Mouse (Mus musculus): ENCODE measurements around the gene Nfya. TPM values are rescaled to one million over a fixed set of nuclear protein-coding genes. Genes with fewer than 3 reads are reported as not detected.

Gene Nfya
- total and polyA plus RNA-seq, 2 experiments from 2014 or later: 5.0 to 29.0 TPM

DNA sequence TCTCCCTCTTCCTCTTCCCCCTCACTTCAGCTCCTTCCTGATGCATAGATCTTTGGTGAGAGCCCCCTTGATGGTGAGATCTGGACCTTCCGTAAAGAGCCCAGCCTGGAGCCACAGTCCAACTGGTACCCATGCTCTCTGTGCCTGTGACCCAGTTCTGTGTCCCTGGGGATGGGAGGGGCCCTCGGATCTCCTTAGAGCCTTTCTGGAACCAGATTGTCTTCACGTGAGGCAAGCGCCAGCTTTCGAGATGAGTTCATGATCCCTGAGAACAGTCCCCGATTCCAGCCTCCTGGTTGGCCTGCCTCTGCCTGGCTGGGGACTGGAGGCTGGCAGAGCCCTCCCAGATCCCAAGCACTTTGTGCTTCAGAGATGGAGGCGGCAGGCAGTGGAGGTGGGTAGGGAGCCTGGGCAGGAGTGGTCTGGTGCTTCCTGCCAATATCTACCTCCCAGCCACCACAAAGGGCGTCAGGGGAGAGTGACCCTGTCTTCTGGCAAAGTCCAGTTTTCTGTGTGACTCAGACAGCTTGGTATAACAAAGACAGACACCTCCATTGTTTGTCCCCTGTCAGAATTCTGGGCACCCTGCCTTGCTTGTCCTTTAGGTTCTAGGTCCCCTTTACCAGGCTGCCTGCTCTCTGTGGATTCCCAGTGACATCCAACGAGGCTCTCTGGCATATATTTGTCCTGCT is 42.2 kb upstream of the Nfya start:
- DNase-seq (ENCODE audit: low spot score): no peak
- 50% methylated on average over 9 of the region's 9 CpGs for WGBS
- no peak for TF ChIP-seq CTCF (IDR thresholded peaks at IDR 0.05; ENCODE audit: low read depth)

GRCm38 (mm10) chr17:48451353-48451675 is 41.6 kb upstream of the Nfya start, which contains the start of gene Tspo2:
Gene Tspo2, minus strand, starts transcription at chr17:48451522.
- no peaks in the 10 kb centered on the region for H3K4me1 ChIP-seq (ENCODE audit: insufficient read depth, low read length)
- H3K27me3 ChIP-seq (ENCODE audit: insufficient read depth, low read length): no peaks in the 10 kb centered on the region
- H3K9me3 ChIP-seq (ENCODE audit: low read length): no peaks in the 10 kb centered on the region
- WGBS: 68% methylated on average over 7 of the region's 7 CpGs
- H3K9ac ChIP-seq (replicated peaks; ENCODE audit: low read length): no peak within 1 kb of the TSS
- ATAC-seq (no peak), DNase-seq (ENCODE audit: low spot score) (no peak)
- H3K27ac ChIP-seq: no peak within 1 kb of the TSS
- no peak within 1 kb of the TSS for H3K4me2 ChIP-seq (ENCODE audit: low read depth, low read length)
- TF ChIP-seq CTCF (IDR thresholded peaks at IDR 0.05; ENCODE audit: low read depth): no peak
- no peak within 1 kb of the TSS for H3K4me3 ChIP-seq (ENCODE audit: low read length)
- H3K36me3 ChIP-seq (ENCODE audit: insufficient read depth, low read length): no peaks in the 10 kb centered on the region

More for the DNA sequence above, 42.2 kb upstream of the Nfya start:
- Histone ChIP-seq H3K36me3 (ENCODE audit: insufficient read depth, low read length) (no peaks in the 10 kb centered on the region), H3K4me1 (ENCODE audit: insufficient read depth, low read length) (no peaks in the 10 kb centered on the region), H3K27me3 (ENCODE audit: insufficient read depth, low read length) (no peaks in the 10 kb centered on the region), H3K27ac (no peak overlapping the region), H3K9me3 (ENCODE audit: low read length) (no peaks in the 10 kb centered on the region), H3K9ac (replicated peaks; ENCODE audit: low read length) (no peak overlapping the region), H3K4me3 (ENCODE audit: low read length) (no peak overlapping the region), H3K4me2 (ENCODE audit: low read depth, low read length) (no peak overlapping the region)
- ATAC-seq: 0 out of 2 replicates have a peak, but pooled peaks have one; percentile 12

DNA sequence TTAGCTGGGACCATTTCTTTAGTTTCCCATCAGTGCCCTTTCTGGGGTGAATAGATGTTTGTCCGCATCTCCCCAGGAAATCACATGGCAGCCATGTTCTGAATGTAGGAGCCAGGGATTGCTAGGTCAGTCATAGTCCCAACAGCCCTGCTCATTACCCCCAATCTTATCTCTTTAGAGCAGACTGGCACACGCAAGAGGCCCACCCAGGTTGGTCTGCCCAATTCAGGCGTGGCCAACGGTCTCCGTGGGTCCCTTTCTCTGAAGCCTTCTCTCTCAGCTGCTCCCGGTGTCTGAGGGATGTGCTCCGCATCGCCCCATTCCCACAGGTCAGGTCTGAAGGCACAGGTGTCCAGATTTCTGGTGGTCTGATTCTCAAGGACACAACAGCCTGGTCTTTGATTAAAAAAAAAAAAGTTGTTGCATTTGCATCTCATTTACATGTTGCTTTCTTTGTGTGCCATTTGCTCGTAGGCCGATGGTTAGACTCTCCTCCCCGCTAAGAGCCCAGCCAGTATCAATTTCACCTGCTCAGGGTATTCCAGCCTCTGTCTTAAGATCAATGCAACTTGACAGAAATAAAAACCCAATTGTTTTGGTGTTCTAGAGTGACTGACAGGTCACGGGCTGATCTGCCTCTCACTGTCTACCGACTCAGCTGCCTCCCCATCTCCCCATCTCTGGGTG is 41.1 kb upstream of the Nfya start:
- no peak overlapping the region for H3K4me2 ChIP-seq (ENCODE audit: low read depth, low read length)
- no peaks in the 10 kb centered on the region for H3K4me1 ChIP-seq (ENCODE audit: insufficient read depth, low read length)
- H3K27me3 ChIP-seq (ENCODE audit: insufficient read depth, low read length): no peaks in the 10 kb centered on the region
- WGBS: 77% methylated on average over 13 of the region's 13 CpGs
- H3K9ac ChIP-seq (replicated peaks; ENCODE audit: low read length): no peak overlapping the region
- no peak overlapping the region for H3K27ac ChIP-seq
- H3K4me3 ChIP-seq (ENCODE audit: low read length): no peak overlapping the region
- ATAC-seq (no peak), DNase-seq (ENCODE audit: low spot score) (no peak)
- H3K36me3 ChIP-seq (ENCODE audit: insufficient read depth, low read length): no peaks in the 10 kb centered on the region
- no peaks in the 10 kb centered on the region for H3K9me3 ChIP-seq (ENCODE audit: low read length)
- no peak for TF ChIP-seq CTCF (IDR thresholded peaks at IDR 0.05; ENCODE audit: low read depth)

DNA sequence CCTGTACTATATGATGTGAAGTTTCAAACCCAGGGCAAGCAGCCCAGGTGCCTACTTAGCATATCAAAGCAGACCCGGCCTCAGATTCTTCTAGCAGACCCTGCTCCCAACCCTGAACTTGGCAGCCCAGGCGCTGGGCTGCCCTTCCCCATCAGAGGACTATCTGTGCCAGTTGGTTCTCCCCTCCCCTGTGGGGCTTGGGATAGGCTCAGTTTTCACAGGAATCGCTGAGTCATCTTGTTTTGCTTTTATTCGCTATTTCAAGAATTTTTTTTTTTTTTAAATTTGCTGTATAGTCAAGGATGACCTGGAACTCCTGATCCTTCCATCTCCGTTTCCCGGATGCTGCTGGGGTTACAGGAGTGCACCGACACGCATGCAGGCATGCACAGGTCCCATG is 38.0 kb upstream of the Nfya start:
- no peak for DNase-seq (ENCODE audit: low spot score)
- no peak for ATAC-seq
- TF ChIP-seq CTCF (IDR thresholded peaks at IDR 0.05; ENCODE audit: low read depth): no peak
- 72% methylated on average over 8 of the region's 8 CpGs for WGBS
- Histone ChIP-seq H3K4me1 (ENCODE audit: insufficient read depth, low read length) (no peaks in the 10 kb centered on the region), H3K27me3 (ENCODE audit: insufficient read depth, low read length) (no peaks in the 10 kb centered on the region), H3K4me3 (ENCODE audit: low read length) (no peak overlapping the region), H3K36me3 (ENCODE audit: insufficient read depth, low read length) (no peaks in the 10 kb centered on the region), H3K9me3 (ENCODE audit: low read length) (no peaks in the 10 kb centered on the region), H3K9ac (replicated peaks; ENCODE audit: low read length) (no peak overlapping the region), H3K4me2 (ENCODE audit: low read depth, low read length) (no peak overlapping the region), H3K27ac (no peak overlapping the region)

- TF ChIP-seq CTCF (IDR thresholded peaks at IDR 0.05; ENCODE audit: low read depth): no peak
- H3K4me3 ChIP-seq (ENCODE audit: low read length): no peak overlapping the region
- ATAC-seq (no peak), DNase-seq (ENCODE audit: low spot score) (no peak)
- H3K9ac ChIP-seq (replicated peaks; ENCODE audit: low read length): no peak overlapping the region
- H3K36me3 ChIP-seq (ENCODE audit: insufficient read depth, low read length): no peaks in the 10 kb centered on the region
- no peaks in the 10 kb centered on the region for H3K9me3 ChIP-seq (ENCODE audit: low read length)
- no peak overlapping the region for H3K4me2 ChIP-seq (ENCODE audit: low read depth, low read length)
- no peaks in the 10 kb centered on the region for H3K27me3 ChIP-seq (ENCODE audit: insufficient read depth, low read length)
- no peak overlapping the region for H3K27ac ChIP-seq
- H3K4me1 ChIP-seq (ENCODE audit: insufficient read depth, low read length): no peaks in the 10 kb centered on the region
- 51% methylated on average over 16 of the region's 16 CpGs for WGBS
These were observed 33.9 kb upstream of the Nfya start for GRCm38 (mm10) chr17:48443542-48444145.

DNA sequence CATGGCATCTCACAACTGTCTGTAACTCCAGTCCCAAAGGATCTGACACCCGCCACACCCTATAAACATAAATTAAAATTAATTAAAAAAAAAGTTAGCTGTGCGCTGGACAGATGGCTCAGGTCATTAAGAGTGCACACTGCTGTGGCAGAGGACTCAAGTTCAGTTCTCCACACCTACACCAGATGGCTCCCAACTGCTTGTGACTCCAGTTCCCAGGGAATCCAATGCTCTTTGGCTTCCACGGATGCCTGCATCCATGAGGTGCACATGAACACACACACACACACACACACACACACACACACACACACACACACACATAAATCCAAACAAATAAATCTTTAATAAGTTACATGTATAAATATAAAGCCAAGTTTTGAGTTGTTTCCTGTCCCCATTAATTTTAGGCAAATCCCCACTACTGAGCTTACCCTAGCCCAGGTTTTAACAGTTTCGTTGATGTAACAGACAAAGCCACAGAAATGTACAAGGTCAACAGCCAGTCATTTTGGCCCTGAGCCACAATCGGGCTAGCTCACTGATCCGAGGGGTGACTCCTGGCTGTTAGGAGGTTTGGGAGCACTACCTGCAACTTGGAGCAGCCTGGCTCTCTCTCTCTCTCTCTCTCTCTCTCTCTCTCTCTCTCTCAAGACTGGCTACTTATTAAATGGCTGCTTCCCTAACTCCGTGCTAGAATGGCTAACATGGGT is 33.2 kb upstream of the Nfya start:
- 0 out of 2 replicates have a peak, but pooled peaks have one; percentile 35 for ATAC-seq
- no peaks in the 10 kb centered on the region for H3K9me3 ChIP-seq (ENCODE audit: low read length)
- no peak overlapping the region for H3K9ac ChIP-seq (replicated peaks; ENCODE audit: low read length)
- no peaks in the 10 kb centered on the region for H3K27me3 ChIP-seq (ENCODE audit: insufficient read depth, low read length)
- peak; percentile 43 for TF ChIP-seq CTCF (IDR thresholded peaks at IDR 0.05; ENCODE audit: low read depth)
- no peak overlapping the region for H3K4me2 ChIP-seq (ENCODE audit: low read depth, low read length)
- peak; percentile 36 for DNase-seq (ENCODE audit: low spot score)
- no peaks in the 10 kb centered on the region for H3K4me1 ChIP-seq (ENCODE audit: insufficient read depth, low read length)
- WGBS: 49% methylated on average over 7 of the region's 7 CpGs
- H3K27ac ChIP-seq: no peak overlapping the region
- H3K36me3 ChIP-seq (ENCODE audit: insufficient read depth, low read length): no peaks in the 10 kb centered on the region
- H3K4me3 ChIP-seq (ENCODE audit: low read length): no peak overlapping the region

Data from hindbrain, postnatal 0 days (tissue).